Comparison of ENCODE assay signal across 9 mouse cellular contexts in the genomic region with DNA sequence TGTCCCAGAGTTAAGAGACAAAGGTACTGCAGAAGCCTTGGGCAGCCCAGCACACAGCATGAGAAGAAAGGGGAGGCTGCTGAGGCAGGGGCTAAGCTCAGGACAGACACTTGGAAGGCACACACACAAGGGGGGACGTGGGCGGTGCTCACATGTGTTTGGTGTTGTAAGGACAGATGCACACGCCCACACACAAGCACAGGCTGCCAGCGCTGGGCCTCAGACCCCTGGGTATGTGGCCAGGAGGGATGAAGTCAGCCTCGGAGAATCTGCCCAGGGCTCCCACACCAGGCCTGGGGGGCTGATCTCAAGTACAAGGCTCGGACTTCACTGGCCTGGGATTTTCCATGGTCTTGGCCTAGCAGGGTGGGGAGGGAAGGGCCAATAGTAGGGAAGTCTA. TPM values are rescaled to one million over a fixed set of nuclear protein-coding genes. Genes with fewer than 3 reads are reported as not detected.
DNase-seq lines count a peak whose midpoint lies in the region; ATAC-seq lines count a peak whose summit lies in the region.
"Had no signal": no experiment of that assay in that cellular context is flagged by ENCODE, and none has a peak within 500 bp of the region (broad histone marks: within the 10 kb centered on the region; RNA-seq: fewer than 3 reads in every experiment).

No protein-coding gene starts in this region.

- peaks cover 12% of the 10 kb centered on the region; the same call in 1 of the 2 replicates for H3K27me3 ChIP-seq in kidney, embryonic 14.5 days (ENCODE audit: control insufficient read depth, insufficient read depth, low read length)
- H3K27me3 ChIP-seq in embryonic facial prominence, embryonic 10.5 days (replicated peaks; ENCODE audit: low read depth, poor library complexity, severe bottlenecking) = peaks cover 38% of the 10 kb centered on the region
- no peaks in the 10 kb centered on the region; the same call in 1 of the 2 replicates for H3K27me3 ChIP-seq in heart, embryonic 12.5 days (replicated peaks)
- H3K27me3 ChIP-seq in limb, embryonic 15.5 days = peaks cover 4% of the 10 kb centered on the region; the same call in 1 of the 2 replicates

- no peak overlapping the region for H3K4me3 ChIP-seq in kidney, embryonic 14.5 days (ENCODE audit: low read length)
- no peak overlapping the region for H3K4me3 ChIP-seq in embryonic facial prominence, embryonic 10.5 days
- H3K4me3 ChIP-seq in heart, embryonic 12.5 days = no peak overlapping the region
- H3K4me3 ChIP-seq in limb, embryonic 15.5 days = peak overlapping the region; percentile 1
- H3K4me3 ChIP-seq: megakaryocyte, embryonic 14.5 days had no signal

- peak overlapping the region; percentile 23; the same call in 1 of the 2 replicates for H3K9ac ChIP-seq in kidney, embryonic 14.5 days (ENCODE audit: low read depth, low read length)
- peak overlapping the region; percentile 39 for H3K9ac ChIP-seq in heart, embryonic 12.5 days
- no peak overlapping the region for H3K9ac ChIP-seq in limb, embryonic 15.5 days

- no peak for DNase-seq in kidney, adult 18-20 months
- peak; percentile 40 for DNase-seq in embryonic facial prominence, embryonic 10.5 days (ENCODE audit: low spot score)
- DNase-seq in cerebellum, adult 8-10 months = no peak
- DNase-seq in kidney, adult 11 months = no peak

- H3K4me2 ChIP-seq in kidney, embryonic 14.5 days (replicated peaks; ENCODE audit: low read depth, low read length) = no peak overlapping the region
- H3K4me2 ChIP-seq in heart, embryonic 12.5 days = peak overlapping the region; percentile 42
- H3K4me2 ChIP-seq in limb, embryonic 15.5 days = peak overlapping the region; percentile 13; the same call in 1 of the 2 replicates

- WGBS in kidney, embryonic 14.5 days = 30% methylated on average over 6 of the region's 6 CpGs
- WGBS in embryonic facial prominence, embryonic 10.5 days = 34% methylated on average over 6 of the region's 6 CpGs
- 21% methylated on average over 6 of the region's 6 CpGs for WGBS in heart, embryonic 12.5 days
- WGBS in limb, embryonic 15.5 days = 27% methylated on average over 6 of the region's 6 CpGs

- H3K4me1 ChIP-seq in kidney, embryonic 14.5 days (ENCODE audit: control insufficient read depth, insufficient read depth, low read length) = peaks cover 46% of the 10 kb centered on the region
- H3K4me1 ChIP-seq in embryonic facial prominence, embryonic 10.5 days = peaks cover 86% of the 10 kb centered on the region
- H3K4me1 ChIP-seq in heart, embryonic 12.5 days (replicated peaks) = peaks cover 92% of the 10 kb centered on the region
- H3K4me1 ChIP-seq in limb, embryonic 15.5 days = peaks cover 97% of the 10 kb centered on the region

- no peak overlapping the region for H3K27ac ChIP-seq in kidney, embryonic 14.5 days (ENCODE audit: low read depth, low read length)
- H3K27ac ChIP-seq in embryonic facial prominence, embryonic 10.5 days (replicated peaks) = peak overlapping the region; percentile 76
- H3K27ac ChIP-seq in heart, embryonic 12.5 days (ENCODE audit: poor library complexity, severe bottlenecking) = peak overlapping the region; percentile 75
- peak overlapping the region; percentile 74 for H3K27ac ChIP-seq in limb, embryonic 15.5 days

- no peak for ATAC-seq in kidney, embryonic 14.5 days (ENCODE audit: low FRiP score, low TSS enrichment)
- ATAC-seq in heart, embryonic 12.5 days (ENCODE audit: insufficient number of reproducible peaks, low FRiP score) = no peak
- peak; percentile 17; the same call in 1 of the 2 replicates for ATAC-seq in limb, embryonic 15.5 days (ENCODE audit: insufficient number of reproducible peaks, low FRiP score, low TSS enrichment, low read depth)
- no peak for ATAC-seq in megakaryocyte-erythroid progenitor cell, adult 5-6 weeks (replicated peaks; ENCODE audit: low FRiP score, low TSS enrichment, poor library complexity, severe bottlenecking)

- no peaks in the 10 kb centered on the region for H3K36me3 ChIP-seq in kidney, embryonic 14.5 days (ENCODE audit: control insufficient read depth, insufficient read depth, low read length)
- H3K36me3 ChIP-seq in embryonic facial prominence, embryonic 10.5 days (replicated peaks) = no peaks in the 10 kb centered on the region
- no peaks in the 10 kb centered on the region for H3K36me3 ChIP-seq in heart, embryonic 12.5 days
- H3K36me3 ChIP-seq in limb, embryonic 15.5 days = no peaks in the 10 kb centered on the region

- no peaks in the 10 kb centered on the region for H3K9me3 ChIP-seq in kidney, embryonic 14.5 days (ENCODE audit: control insufficient read depth, low read length)
- no peaks in the 10 kb centered on the region for H3K9me3 ChIP-seq in embryonic facial prominence, embryonic 10.5 days
- H3K9me3 ChIP-seq in heart, embryonic 12.5 days (replicated peaks) = no peaks in the 10 kb centered on the region
- no peaks in the 10 kb centered on the region for H3K9me3 ChIP-seq in limb, embryonic 15.5 days

RNA-seq across cellular contexts. Expression of a gene that starts 4.6 kb away (rescaled TPM):
- 26.0 and 27.0 TPM in 2 replicates for polyA plus RNA-seq in kidney, embryonic 14.5 days (2014; fragmentation: Nextera tagmentation; extraction: Ambion mirVana)
- polyA plus RNA-seq in embryonic facial prominence, embryonic 10.5 days (2016; fragmentation: Nextera tagmentation; extraction: Ambion mirVana) = 7.0 and 11.9 TPM in 2 replicates
- 57.4 and 62.4 TPM in 2 replicates for polyA plus RNA-seq in heart, embryonic 12.5 days (2016; fragmentation: Nextera tagmentation; extraction: Ambion mirVana)
- 92.6 and 110 TPM in 2 replicates for polyA plus RNA-seq in limb, embryonic 15.5 days (2015; fragmentation: Nextera tagmentation; extraction: Ambion mirVana)
- total RNA-seq in megakaryocyte-erythroid progenitor cell, adult 5-6 weeks (2014; fragmentation: Nextera tagmentation) = not detected in 2 replicates
- total RNA-seq in megakaryocyte-erythroid progenitor cell, adult 5-6 weeks (2017) = not detected in 2 replicates

RNA-seq across cellular contexts. Expression of a gene that starts 55.4 kb away (rescaled TPM):
- 22.3 and 29.8 TPM in 2 replicates for polyA plus RNA-seq in kidney, embryonic 14.5 days (2014; fragmentation: Nextera tagmentation; extraction: Ambion mirVana)
- polyA plus RNA-seq in embryonic facial prominence, embryonic 10.5 days (2016; fragmentation: Nextera tagmentation; extraction: Ambion mirVana) = 28.4 and 30.2 TPM in 2 replicates
- polyA plus RNA-seq in heart, embryonic 12.5 days (2016; fragmentation: Nextera tagmentation; extraction: Ambion mirVana) = 24.0 and 24.7 TPM in 2 replicates
- 34.2 and 35.5 TPM in 2 replicates for polyA plus RNA-seq in limb, embryonic 15.5 days (2015; fragmentation: Nextera tagmentation; extraction: Ambion mirVana)
- 4.7 and 17.9 TPM in 2 replicates for total RNA-seq in megakaryocyte-erythroid progenitor cell, adult 5-6 weeks (2014; fragmentation: Nextera tagmentation)
- total RNA-seq in megakaryocyte-erythroid progenitor cell, adult 5-6 weeks (2017) = 3.5 and 5.3 TPM in 2 replicates

RNA-seq across cellular contexts. Expression of a gene that starts 58.8 kb away (rescaled TPM):
- polyA plus RNA-seq in kidney, embryonic 14.5 days (2014; fragmentation: Nextera tagmentation; extraction: Ambion mirVana) = 13.5 and 25.0 TPM in 2 replicates
- polyA plus RNA-seq in embryonic facial prominence, embryonic 10.5 days (2016; fragmentation: Nextera tagmentation; extraction: Ambion mirVana) = 17.2 and 17.6 TPM in 2 replicates
- polyA plus RNA-seq in heart, embryonic 12.5 days (2016; fragmentation: Nextera tagmentation; extraction: Ambion mirVana) = 15.2 and 15.5 TPM in 2 replicates
- polyA plus RNA-seq in limb, embryonic 15.5 days (2015; fragmentation: Nextera tagmentation; extraction: Ambion mirVana) = 15.7 and 16.4 TPM in 2 replicates
- 126 and 134 TPM in 2 replicates for total RNA-seq in megakaryocyte-erythroid progenitor cell, adult 5-6 weeks (2014; fragmentation: Nextera tagmentation)
- 34.2 and 38.1 TPM in 2 replicates for total RNA-seq in megakaryocyte-erythroid progenitor cell, adult 5-6 weeks (2017)
